Mouse (Mus musculus) spleen, adult 2 months (tissue): ENCODE results near the gene Banf2.

Experiments used
- CTCF ChIP-seq: fragments of 200-500 bp; IDR thresholded peaks from 2 replicates; pipeline ENCODE4 v1.5.1; 2011; ENCODE audit warnings: mild to moderate bottlenecking, inconsistent platforms; ENCODE audit not compliant: insufficient read depth, insufficient read length, insufficient replicate concordance; ENCODE audit errors: extremely low read depth
- POLR2A ChIP-seq: fragments of 200-500 bp; IDR thresholded peaks from 2 replicates; pipeline ENCODE4 v1.6.1; 2011; ENCODE audit warnings: low read depth, low read length, inconsistent platforms

DNA sequence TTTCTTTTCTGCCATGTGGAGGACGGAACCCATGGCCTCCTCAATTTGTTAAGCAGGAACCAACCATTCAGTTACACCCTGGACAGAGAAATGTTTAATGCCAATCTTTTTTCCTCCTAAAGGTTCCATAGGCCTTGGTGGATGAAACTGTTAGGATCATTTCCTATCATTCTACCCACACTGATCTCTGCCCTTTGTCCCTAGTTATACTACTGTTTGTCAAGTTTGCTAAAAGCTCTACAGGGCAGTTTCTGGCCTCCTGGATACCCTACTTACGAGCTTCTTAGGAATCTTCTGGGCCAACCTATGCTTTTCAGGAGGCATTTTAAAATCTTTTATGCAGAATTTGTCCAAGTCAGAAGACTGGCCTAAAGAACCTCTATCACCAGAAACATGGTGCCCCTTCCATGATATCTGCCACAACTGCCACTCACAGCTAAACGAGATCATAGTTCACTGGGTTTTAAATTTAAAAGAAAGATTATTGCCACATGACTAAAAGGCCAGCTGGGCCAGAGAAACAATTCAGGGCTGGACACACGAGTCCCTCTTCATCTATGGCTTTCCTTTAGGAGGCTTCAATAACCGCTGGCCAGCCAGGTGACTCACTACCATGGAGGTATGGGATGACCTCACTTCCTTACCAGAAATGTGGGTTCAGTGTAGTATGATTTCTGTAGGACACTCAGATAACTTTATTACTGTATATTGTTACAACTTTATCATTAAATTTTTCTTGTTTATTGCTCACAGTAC is 30.5 kb upstream of the Banf2 start:
- no peak for TF ChIP-seq POLR2A
- TF ChIP-seq CTCF = no peak
